Mouse (Mus musculus) bone marrow macrophage, adult 2 months (primary cell): ENCODE results near the gene Ttc28.

Source experiments
- CTCF ChIP-seq: IDR thresholded peaks from 2 replicates; pipeline ENCODE4 v1.5.1; 2012; ENCODE audit warnings: low read depth, mild to moderate bottlenecking, low read length, moderate library complexity
- POLR2A ChIP-seq: IDR thresholded peaks from 2 replicates; pipeline ENCODE4 v1.6.1; 2012; ENCODE audit warnings: mild to moderate bottlenecking, low read depth, low read length, borderline replicate concordance

GRCm38 (mm10) chr5:110868460-110868859 lies 11.1 kb upstream of the Ttc28 start:
- TF ChIP-seq CTCF (no peak), POLR2A (no peak)
